Mouse (Mus musculus): ENCODE data around the gene Slc10a1. TPM values are rescaled to one million over a fixed set of nuclear protein-coding genes. Genes with fewer than 3 reads are reported as not detected.

Slc10a1 gene
- total and polyA plus RNA-seq, 3 experiments: 0.44 TPM; not detected in 2

DNA sequence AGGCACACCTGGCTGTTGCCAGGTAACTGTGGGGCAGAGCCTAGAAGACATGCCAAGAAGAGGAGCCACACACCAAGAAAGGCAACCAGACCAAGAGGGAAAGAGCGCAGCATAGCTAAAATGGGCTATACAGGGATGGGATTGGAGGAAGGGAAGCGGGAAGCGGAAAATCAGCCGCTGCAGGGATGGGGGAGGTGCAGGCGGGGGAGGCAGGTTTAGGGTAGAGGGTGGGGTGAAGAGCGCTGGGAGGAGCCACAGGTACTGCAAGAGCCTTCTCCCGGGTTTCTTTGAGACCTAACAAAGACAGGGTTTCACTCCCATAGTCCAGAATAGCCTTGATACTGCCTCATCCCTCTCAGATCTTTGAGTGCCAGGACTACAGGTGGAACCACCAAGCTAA is 45.6 kb downstream of the Slc10a1 start:
- no peak for ATAC-seq (ENCODE audit: extremely low read depth, insufficient number of reproducible peaks, low FRiP score, poor library complexity, severe bottlenecking)
- DNase-seq (ENCODE audit: low spot score): no peak
- Histone ChIP-seq H3K4me3 (ENCODE audit: low read depth, low read length) (no peak overlapping the region), H3K36me3 (replicated peaks) (no peaks in the 10 kb centered on the region), H3K9me3 (replicated peaks) (no peaks in the 10 kb centered on the region), H3K27me3 (ENCODE audit: insufficient read depth, low read length) (peaks cover 29% of the 10 kb centered on the region), H3K4me1 (ENCODE audit: insufficient read depth, low read depth, low read length) (peaks cover 6% of the 10 kb centered on the region; the same call in 1 of the 2 replicates)
- no peak for TF ChIP-seq GATA1 (IDR thresholded peaks at IDR 0.05; ENCODE audit: borderline replicate concordance, low read length)
- TF ChIP-seq TAL1 (conservative IDR thresholded peaks at IDR 0.05; ENCODE audit: low read depth, low read length): no peak
- TF ChIP-seq GATA2 (IDR thresholded peaks at IDR 0.05; ENCODE audit: borderline replicate concordance, low read depth, low read length): no peak
- no peak for TF ChIP-seq POLR2AphosphoS5 (IDR thresholded peaks at IDR 0.05; ENCODE audit: insufficient replicate concordance, low read depth, low read length)
- TF ChIP-seq CTCF (IDR thresholded peaks at IDR 0.05; ENCODE audit: low read depth, low read length): no peak

GRCm38 (mm10) chr12:80921301-80921700 is 47.2 kb downstream of the Slc10a1 start:
- no peak for ATAC-seq (ENCODE audit: extremely low read depth, insufficient number of reproducible peaks, low FRiP score, poor library complexity, severe bottlenecking)

GRCm38 (mm10) chr12:80917764-80918163 is 50.7 kb downstream of the Slc10a1 start:
- H3K4me1 ChIP-seq (ENCODE audit: insufficient read depth, low read depth, low read length): peaks cover 4% of the 10 kb centered on the region; the same call in 1 of the 2 replicates
- H3K36me3 ChIP-seq (replicated peaks): no peaks in the 10 kb centered on the region
- H3K4me3 ChIP-seq (ENCODE audit: low read depth, low read length): no peak overlapping the region
- ATAC-seq (ENCODE audit: extremely low read depth, insufficient number of reproducible peaks, low FRiP score, poor library complexity, severe bottlenecking) (no peak), DNase-seq (ENCODE audit: low spot score) (no peak)
- no peaks in the 10 kb centered on the region for H3K9me3 ChIP-seq (replicated peaks)
- H3K27me3 ChIP-seq (ENCODE audit: insufficient read depth, low read length): peaks cover 20% of the 10 kb centered on the region
- no peak for TF ChIP-seq GATA1 (IDR thresholded peaks at IDR 0.05; ENCODE audit: borderline replicate concordance, low read length)
- no peak for TF ChIP-seq TAL1 (conservative IDR thresholded peaks at IDR 0.05; ENCODE audit: low read depth, low read length)
- no peak for TF ChIP-seq POLR2AphosphoS5 (IDR thresholded peaks at IDR 0.05; ENCODE audit: insufficient replicate concordance, low read depth, low read length)
- TF ChIP-seq GATA2 (IDR thresholded peaks at IDR 0.05; ENCODE audit: borderline replicate concordance, low read depth, low read length): no peak
- TF ChIP-seq CTCF (IDR thresholded peaks at IDR 0.05; ENCODE audit: low read depth, low read length): peak; percentile 89

More at GRCm38 (mm10) chr12:80921301-80921700, 47.2 kb downstream of the Slc10a1 start:
- TF ChIP-seq POLR2AphosphoS5 (IDR thresholded peaks at IDR 0.05; ENCODE audit: insufficient replicate concordance, low read depth, low read length) (no peak), GATA1 (IDR thresholded peaks at IDR 0.05; ENCODE audit: borderline replicate concordance, low read length) (no peak), GATA2 (IDR thresholded peaks at IDR 0.05; ENCODE audit: borderline replicate concordance, low read depth, low read length) (no peak), TAL1 (conservative IDR thresholded peaks at IDR 0.05; ENCODE audit: low read depth, low read length) (no peak), CTCF (IDR thresholded peaks at IDR 0.05; ENCODE audit: low read depth, low read length) (no peak)
- Histone ChIP-seq H3K27me3 (ENCODE audit: insufficient read depth, low read length) (peaks cover 29% of the 10 kb centered on the region), H3K4me1 (ENCODE audit: insufficient read depth, low read depth, low read length) (peaks cover 7% of the 10 kb centered on the region; the same call in 1 of the 2 replicates), H3K36me3 (replicated peaks) (no peaks in the 10 kb centered on the region), H3K4me3 (ENCODE audit: low read depth, low read length) (no peak overlapping the region), H3K9me3 (replicated peaks) (no peaks in the 10 kb centered on the region)
- DNase-seq (ENCODE audit: low spot score): no peak

DNA sequence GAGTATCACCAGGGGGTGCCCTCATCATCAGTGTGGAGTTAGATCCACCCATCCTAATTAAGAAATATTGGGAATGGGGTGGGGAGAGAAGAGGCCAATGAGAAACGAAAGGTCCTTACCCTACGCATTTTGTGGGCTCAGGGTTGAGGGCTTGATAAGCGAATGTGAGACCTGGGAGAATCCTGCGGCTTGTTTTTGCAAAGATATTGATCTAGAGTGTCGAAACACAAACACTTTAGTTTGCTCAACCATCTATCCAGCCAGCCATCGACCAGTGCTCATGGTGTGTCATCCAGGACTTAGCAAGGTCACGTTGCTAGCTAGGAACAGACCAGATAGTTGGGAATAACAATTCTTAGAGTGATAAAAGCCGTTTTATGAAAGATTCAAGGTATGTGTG is 58.9 kb downstream of the Slc10a1 start:
- ATAC-seq (ENCODE audit: extremely low read depth, insufficient number of reproducible peaks, low FRiP score, poor library complexity, severe bottlenecking) (no peak), DNase-seq (ENCODE audit: low spot score) (no peak)
- TF ChIP-seq POLR2AphosphoS5 (IDR thresholded peaks at IDR 0.05; ENCODE audit: insufficient replicate concordance, low read depth, low read length) (no peak), TAL1 (conservative IDR thresholded peaks at IDR 0.05; ENCODE audit: low read depth, low read length) (no peak)
- Histone ChIP-seq H3K9me3 (replicated peaks) (no peaks in the 10 kb centered on the region), H3K36me3 (replicated peaks) (no peaks in the 10 kb centered on the region), H3K4me1 (ENCODE audit: insufficient read depth, low read depth, low read length) (no peaks in the 10 kb centered on the region), H3K4me3 (ENCODE audit: low read depth, low read length) (no peak overlapping the region), H3K27me3 (ENCODE audit: insufficient read depth, low read length) (peaks cover 41% of the 10 kb centered on the region)

Other genes starting within 250 kb of the Slc10a1 start
- gene Ccdc177, start 208.0 kb downstream of the Slc10a1 start, total RNA-seq (2014; fragmentation: Nextera tagmentation): not detected in 2 replicates
- gene Ccdc177, start 208.0 kb downstream of the Slc10a1 start, total RNA-seq (2017): 0.06 and 0.11 TPM in 2 replicates
- not detected in 2 replicates for gene Ccdc177, start 208.0 kb downstream of the Slc10a1 start, polyA plus RNA-seq (2012)
- gene Susd6, start 178.2 kb downstream of the Slc10a1 start, total RNA-seq (2014; fragmentation: Nextera tagmentation): 123 and 135 TPM in 2 replicates
- gene Susd6, start 178.2 kb downstream of the Slc10a1 start, total RNA-seq (2017): 66.4 and 66.6 TPM in 2 replicates
- gene Susd6, start 178.2 kb downstream of the Slc10a1 start, polyA plus RNA-seq (2012): 24.0 and 29.6 TPM in 2 replicates
- gene Srsf5, start 23.2 kb downstream of the Slc10a1 start, total RNA-seq (2014; fragmentation: Nextera tagmentation): 655 and 656 TPM in 2 replicates
- 895 and 1,080 TPM in 2 replicates for gene Srsf5, start 23.2 kb downstream of the Slc10a1 start, total RNA-seq (2017)
- gene Srsf5, start 23.2 kb downstream of the Slc10a1 start, polyA plus RNA-seq (2012): 111 and 297 TPM in 2 replicates
- 33.8 and 36.3 TPM in 2 replicates for gene Smoc1, start 58.1 kb upstream of the Slc10a1 start, total RNA-seq (2014; fragmentation: Nextera tagmentation)
- 28.1 and 28.3 TPM in 2 replicates for gene Smoc1, start 58.1 kb upstream of the Slc10a1 start, total RNA-seq (2017)
- 7.4 and 10.6 TPM in 2 replicates for gene Smoc1, start 58.1 kb upstream of the Slc10a1 start, polyA plus RNA-seq (2012)

All from G1E (cell line).